ENCODE assay signal across 10 mouse cellular contexts in the genomic region with DNA sequence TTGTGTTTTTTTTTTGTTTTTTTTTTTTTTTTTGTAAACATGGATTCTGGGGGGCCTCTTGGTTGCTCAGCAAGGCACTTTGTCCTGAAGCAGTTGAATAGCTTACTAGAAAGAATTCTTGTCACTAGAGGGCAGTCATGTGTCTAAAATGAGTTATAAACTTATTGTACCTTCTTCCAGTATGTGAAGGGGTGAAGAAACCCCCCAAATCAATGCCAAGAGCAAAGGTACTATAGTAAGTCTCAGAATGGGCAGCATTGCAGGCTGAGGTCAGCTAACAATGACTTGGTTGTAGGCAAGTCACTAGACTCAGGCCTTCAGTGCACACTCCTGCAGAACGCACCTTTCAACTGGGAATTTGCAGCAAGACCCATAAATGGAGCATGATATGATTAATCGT. TPM values are rescaled to one million over a fixed set of nuclear protein-coding genes. Genes with fewer than 3 reads are reported as not detected.
A peak's percentile ranks its signal among the peaks of the same experiment; 100 is the strongest.
DNase-seq lines count a peak whose midpoint lies in the region; ATAC-seq and TF ChIP-seq lines count a peak whose summit lies in the region.
"Had no signal": no experiment of that assay in that cellular context is flagged by ENCODE, and none has a peak within 500 bp of the region (broad histone marks: within the 10 kb centered on the region; RNA-seq: fewer than 3 reads in every experiment).

No protein-coding gene starts in this region.

- H3K4me1 ChIP-seq in heart, embryonic 10.5 days = peaks cover 7% of the 10 kb centered on the region; the same call in 1 of the 2 replicates

- no peak for DNase-seq in left cerebral cortex, adult 2 months (ENCODE audit: extremely low spot score in 1 of 2, low spot score in 2 of 2)
- DNase-seq in left cerebral cortex, adult 8-10 months (ENCODE audit: low spot score in 2 of 2) = no peak
- peak; percentile 53 for DNase-seq in MN1 (ENCODE audit: low spot score)
- peak; percentile 82 for DNase-seq in embryo, embryonic 11 days
- no peak for DNase-seq in frontal cortex, postnatal 10 days (ENCODE audit: low spot score in 2 of 2)
- no peak for DNase-seq in heart, embryonic 10.5 days (ENCODE audit: low spot score)
- no peak for DNase-seq in spleen, postnatal 14 days (ENCODE audit: low spot score in 2 of 2)

- H3K27ac ChIP-seq in left cerebral cortex, adult 2 months = no peak overlapping the region
- H3K27ac ChIP-seq in heart, embryonic 10.5 days = no peak overlapping the region
- H3K27ac ChIP-seq: embryonic facial prominence, embryonic 15.5 days; lung, embryonic 15.5 days had no signal

- H3K9me3 ChIP-seq in heart, embryonic 10.5 days = no peaks in the 10 kb centered on the region
- H3K9me3 ChIP-seq: embryonic facial prominence, embryonic 15.5 days; lung, embryonic 15.5 days had no signal

- intact Hi-C loops in left cerebral cortex, adult 2 months (cut with DNase I) = loop anchor here (2.0 to 5.0 kb wide), 2 partner anchors 165 to 254 kb away; a partner anchor contains a TSS

- 0 out of 2 replicates have a peak, but pooled peaks have one; percentile 51 for ATAC-seq in megakaryocyte-erythroid progenitor cell, adult 5-6 weeks (replicated peaks; ENCODE audit: low FRiP score, low TSS enrichment, poor library complexity, severe bottlenecking)

- H3K4me3 ChIP-seq in left cerebral cortex, adult 2 months = no peak overlapping the region
- H3K4me3 ChIP-seq in heart, embryonic 10.5 days = no peak overlapping the region
- H3K4me3 ChIP-seq: embryonic facial prominence, embryonic 15.5 days; lung, embryonic 15.5 days had no signal

- peak; percentile 57 for TF ChIP-seq CTCF in left cerebral cortex, adult 2 months (IDR thresholded peaks at IDR 0.05)

- 89% methylated on average over 2 of the region's 2 CpGs for WGBS in heart, embryonic 10.5 days

- H3K27me3 ChIP-seq in heart, embryonic 10.5 days (ENCODE audit: insufficient read depth, poor library complexity, severe bottlenecking) = no peaks in the 10 kb centered on the region
- H3K27me3 ChIP-seq: embryonic facial prominence, embryonic 15.5 days; lung, embryonic 15.5 days had no signal

- H3K36me3 ChIP-seq in heart, embryonic 10.5 days = peaks cover 33% of the 10 kb centered on the region

RNA-seq across cellular contexts. Expression of a gene that starts 5.4 kb away (rescaled TPM):
- total RNA-seq in left cerebral cortex, adult 2 months (2021) = 10 to 100 TPM; 34.5 to 36.6 TPM
- 10 to 100 TPM; 32.5 to 32.8 (median 32.7) TPM for total RNA-seq in left cerebral cortex, adult 8-10 months (2022)
- 6.7 and 13.2 TPM in 2 replicates for total RNA-seq in megakaryocyte-erythroid progenitor cell, adult 5-6 weeks (2014; fragmentation: Nextera tagmentation)
- 4.1 and 4.8 TPM in 2 replicates for total RNA-seq in megakaryocyte-erythroid progenitor cell, adult 5-6 weeks (2017)
- 23.1 and 24.1 TPM in 2 replicates for polyA plus RNA-seq in heart, embryonic 10.5 days (2016; fragmentation: Nextera tagmentation; extraction: Ambion mirVana)

RNA-seq across cellular contexts. Expression of a gene that starts 12.4 kb away (rescaled TPM):
- total RNA-seq in left cerebral cortex, adult 2 months (2021) = 10 to 100 TPM; 32.7 to 40.2 TPM
- 10 to 100 TPM; 25.1 to 31.7 (median 29.3) TPM for total RNA-seq in left cerebral cortex, adult 8-10 months (2022)
- total RNA-seq in megakaryocyte-erythroid progenitor cell, adult 5-6 weeks (2014; fragmentation: Nextera tagmentation) = 33.0 and 33.6 TPM in 2 replicates
- 76.5 and 88.3 TPM in 2 replicates for total RNA-seq in megakaryocyte-erythroid progenitor cell, adult 5-6 weeks (2017)
- 40.9 and 43.5 TPM in 2 replicates for polyA plus RNA-seq in heart, embryonic 10.5 days (2016; fragmentation: Nextera tagmentation; extraction: Ambion mirVana)

Comparison
In these comparisons a context has a peak if more than half of its experiments do, and no peak if none do; other contexts are left out.
1. DNase-seq: peak in MN1 (single experiment) and embryo, embryonic 11 days (single experiment); none in left cerebral cortex, adult 2 months (0 of 2), left cerebral cortex, adult 8-10 months (0 of 2), frontal cortex, postnatal 10 days (0 of 2), heart, embryonic 10.5 days (single experiment) and spleen, postnatal 14 days (0 of 2).